In the genomic region with DNA sequence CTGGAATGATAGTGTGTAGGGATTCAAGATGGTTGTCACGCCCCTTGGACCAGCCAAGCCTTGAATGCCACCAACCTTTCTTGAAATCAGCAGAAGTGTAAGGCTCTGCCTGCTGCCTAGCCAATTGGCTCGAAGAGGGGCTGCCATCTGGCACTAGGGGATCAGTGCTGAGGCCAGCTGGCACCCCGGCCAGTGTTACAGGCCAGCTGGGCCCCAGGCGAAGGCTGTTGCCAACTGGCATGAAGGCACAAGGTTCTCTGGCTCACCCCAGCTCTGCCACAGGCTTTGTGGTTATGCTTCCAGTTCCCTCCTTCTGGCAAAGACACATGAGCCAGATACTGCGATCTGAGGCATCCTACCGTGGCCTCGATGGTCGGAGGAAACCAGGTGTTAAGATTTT, we compare ENCODE assay signal across 10 mouse cellular contexts. TPM values are rescaled to one million over a fixed set of nuclear protein-coding genes. Genes with fewer than 3 reads are reported as not detected.
DNase-seq lines count a peak whose midpoint lies in the region; ATAC-seq and TF ChIP-seq lines count a peak whose summit lies in the region.
"Had no signal": no experiment of that assay in that cellular context is flagged by ENCODE, and none has a peak within 500 bp of the region (broad histone marks: within the 10 kb centered on the region; RNA-seq: fewer than 3 reads in every experiment).

No protein-coding gene starts in this region.

- H3K36me3 ChIP-seq in heart, adult 2 months (ENCODE audit: control insufficient read depth, insufficient read depth, low read length) = no peaks in the 10 kb centered on the region
- H3K36me3 ChIP-seq in heart, embryonic 10.5 days = no peaks in the 10 kb centered on the region
- H3K36me3 ChIP-seq: limb, embryonic 13.5 days had no signal

- no peaks in the 10 kb centered on the region for H3K79me2 ChIP-seq in heart, adult 2 months (replicated peaks; ENCODE audit: control insufficient read depth, insufficient read depth, low read length)

- H3K9ac ChIP-seq in heart, adult 2 months (ENCODE audit: low read depth, low read length) = no peak overlapping the region
- H3K9ac ChIP-seq: limb, embryonic 13.5 days had no signal

- intact Hi-C loops in heart, adult 2 months (cut with DNase I) = no loop called here

- TF ChIP-seq CTCF in heart, adult 2 months (IDR thresholded peaks at IDR 0.05) = no peak

- ATAC-seq in megakaryocyte-erythroid progenitor cell, adult 5-6 weeks (replicated peaks; ENCODE audit: low FRiP score, low TSS enrichment, poor library complexity, severe bottlenecking) = no peak

- no peaks in the 10 kb centered on the region for H3K27me3 ChIP-seq in heart, adult 2 months (ENCODE audit: control insufficient read depth, insufficient read depth, low read length)
- peaks cover 11% of the 10 kb centered on the region; the same call in 1 of the 2 replicates for H3K27me3 ChIP-seq in heart, embryonic 10.5 days (ENCODE audit: insufficient read depth, poor library complexity, severe bottlenecking)
- H3K27me3 ChIP-seq: limb, embryonic 13.5 days had no signal

- no peak overlapping the region for H3K4me3 ChIP-seq in heart, adult 2 months
- H3K4me3 ChIP-seq in heart, embryonic 10.5 days = no peak overlapping the region
- H3K4me3 ChIP-seq: limb, embryonic 13.5 days had no signal

- H3K27ac ChIP-seq in heart, adult 2 months = no peak overlapping the region
- no peak overlapping the region for H3K27ac ChIP-seq in heart, embryonic 10.5 days
- H3K27ac ChIP-seq: limb, embryonic 13.5 days had no signal

- TF ChIP-seq EP300 in heart, adult 2 months (IDR thresholded peaks at IDR 0.05; ENCODE audit: insufficient read depth, low read depth, low read length) = 0 out of 2 replicates have a peak, but pooled peaks have one; percentile 28

- no peaks in the 10 kb centered on the region; the same call in 1 of the 2 replicates for H3K4me1 ChIP-seq in heart, adult 2 months (ENCODE audit: control insufficient read depth, insufficient read depth, low read length)
- H3K4me1 ChIP-seq in heart, embryonic 10.5 days = peaks cover 5% of the 10 kb centered on the region; the same call in 1 of the 2 replicates
- H3K4me1 ChIP-seq: limb, embryonic 13.5 days had no signal

- no peak for TF ChIP-seq POLR2A in heart, adult 2 months (IDR thresholded peaks at IDR 0.05; ENCODE audit: insufficient read depth, low read depth, low read length)

- 59% methylated on average over 8 of the region's 8 CpGs for WGBS in heart, adult 2 months
- 80% methylated on average over 8 of the region's 8 CpGs for WGBS in heart, embryonic 10.5 days

- H3K9me3 ChIP-seq in heart, embryonic 10.5 days = no peaks in the 10 kb centered on the region
- H3K9me3 ChIP-seq: limb, embryonic 13.5 days had no signal

- peak; percentile 80 to 88 for DNase-seq in heart, adult 2 months
- DNase-seq in heart, embryonic 10.5 days (ENCODE audit: low spot score) = no peak
- peak; percentile 53 to 68 for DNase-seq in adrenal gland, postnatal 36 days
- peak; percentile 63 to 77 for DNase-seq in frontal cortex, postnatal 36 days (ENCODE audit: low spot score in 2 of 2)
- peak; percentile 85 for DNase-seq in layer of hippocampus, adult 9-11 months
- peak; percentile 71 for DNase-seq in right cerebral cortex, adult 18-20 months
- DNase-seq in urinary bladder, postnatal 4 days (ENCODE audit: low spot score in 2 of 2) = no peak

RNA-seq across cellular contexts. Expression of gene Opalin, which starts 24.5 kb away (rescaled TPM):
- total RNA-seq in heart, adult 2 months (2021) = not detected
- not detected in 2 replicates for polyA plus RNA-seq in heart, adult 2 months (2012; rRNA removed)
- not detected in 2 replicates for polyA plus RNA-seq in heart, embryonic 10.5 days (2016; fragmentation: Nextera tagmentation; extraction: Ambion mirVana)
- total RNA-seq in adrenal gland, postnatal 36 days (2021) = not detected
- total RNA-seq in megakaryocyte-erythroid progenitor cell, adult 5-6 weeks (2014; fragmentation: Nextera tagmentation) = not detected in 2 replicates
- not detected in 2 replicates for total RNA-seq in megakaryocyte-erythroid progenitor cell, adult 5-6 weeks (2017)
- polyA plus RNA-seq: limb, embryonic 13.5 days; small intestine, adult 2 months had no signal

Comparison
In these comparisons a context has a peak if more than half of its experiments do, and no peak if none do; other contexts are left out.
1. DNase-seq: peak in heart, adult 2 months (2 of 2), adrenal gland, postnatal 36 days (2 of 2), frontal cortex, postnatal 36 days (2 of 2), layer of hippocampus, adult 9-11 months (single experiment) and right cerebral cortex, adult 18-20 months (single experiment); none in heart, embryonic 10.5 days (single experiment) and urinary bladder, postnatal 4 days (0 of 2).